Comparison of ENCODE assay signal across 8 mouse cellular contexts in the genomic region with DNA sequence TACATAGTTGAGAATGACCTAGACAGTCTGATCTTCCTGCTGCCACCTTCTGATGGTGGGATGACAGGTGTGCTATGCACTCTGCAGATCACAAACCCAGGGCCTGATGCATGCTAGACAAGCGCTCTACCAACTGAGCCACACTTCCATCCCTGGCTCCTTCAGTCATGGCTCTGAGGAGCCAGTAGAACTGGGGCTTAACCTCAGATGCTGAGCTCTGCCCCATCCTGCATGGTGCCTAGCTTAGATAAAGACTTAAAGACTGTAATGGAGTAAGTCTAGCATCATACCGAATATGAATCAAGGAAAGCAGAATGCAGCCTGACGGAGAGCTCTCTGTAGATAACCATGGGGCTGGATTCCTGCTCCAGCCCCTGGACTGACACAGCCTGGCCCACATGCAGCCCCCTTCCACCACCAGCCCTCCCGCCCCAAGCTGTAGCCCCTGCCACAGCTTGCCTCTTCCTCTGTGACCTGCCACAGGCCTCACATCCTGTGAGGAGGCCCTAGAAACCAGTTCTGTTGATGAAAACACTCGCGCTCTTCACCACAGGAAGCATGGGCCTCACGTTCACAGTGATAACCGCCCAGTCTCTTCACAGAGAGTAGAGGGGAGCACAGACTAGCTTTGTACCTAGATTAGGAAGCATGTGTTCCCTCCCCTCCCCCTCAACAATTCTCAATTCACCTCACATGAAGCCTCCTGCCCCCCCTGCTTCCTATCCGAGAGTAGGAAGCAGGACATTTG. TPM values are rescaled to one million over a fixed set of nuclear protein-coding genes. Genes with fewer than 3 reads are reported as not detected.
DNase-seq lines count a peak whose midpoint lies in the region; ATAC-seq lines count a peak whose summit lies in the region.

No protein-coding gene starts in this region.

- no peaks in the 10 kb centered on the region for H3K27me3 ChIP-seq in kidney, embryonic 16.5 days (ENCODE audit: insufficient read depth, low read length)
- H3K27me3 ChIP-seq in heart, embryonic 16.5 days (ENCODE audit: control insufficient read depth, insufficient read depth, low read length): no peaks in the 10 kb centered on the region
- no peaks in the 10 kb centered on the region for H3K27me3 ChIP-seq in forebrain, embryonic 15.5 days

- no peaks in the 10 kb centered on the region for H3K9me3 ChIP-seq in kidney, embryonic 16.5 days (ENCODE audit: low read length)
- H3K9me3 ChIP-seq in heart, embryonic 16.5 days (replicated peaks; ENCODE audit: control insufficient read depth, low read length): no peaks in the 10 kb centered on the region
- no peaks in the 10 kb centered on the region for H3K9me3 ChIP-seq in forebrain, embryonic 15.5 days

- no peak overlapping the region for H3K4me2 ChIP-seq in kidney, embryonic 16.5 days (replicated peaks; ENCODE audit: low read depth, low read length)
- H3K4me2 ChIP-seq in heart, embryonic 16.5 days (ENCODE audit: low read depth, low read length): no peak overlapping the region
- H3K4me2 ChIP-seq in forebrain, embryonic 15.5 days (replicated peaks): no peak overlapping the region

- WGBS in kidney, embryonic 16.5 days: 72% methylated on average over 9 of the region's 9 CpGs
- WGBS in heart, embryonic 16.5 days: 37% methylated on average over 9 of the region's 9 CpGs
- WGBS in forebrain, embryonic 15.5 days: 78% methylated on average over 9 of the region's 9 CpGs

- no peak for DNase-seq in kidney, adult 8-10 months
- DNase-seq in lung, postnatal 25 days (ENCODE audit: low spot score): peak; percentile 66
- peak; percentile 91 for DNase-seq in thymus, postnatal 0 days (ENCODE audit: low spot score)
- DNase-seq in ovary, postnatal 36 days (ENCODE audit: low spot score): no peak
- DNase-seq in ovary, adult 18-20 months (ENCODE audit: low spot score): no peak

- no peak for ATAC-seq in kidney, embryonic 16.5 days (ENCODE audit: low FRiP score, low TSS enrichment)
- peak; percentile 88 for ATAC-seq in heart, embryonic 16.5 days (replicated peaks; ENCODE audit: extremely low read depth, insufficient read depth, low FRiP score)
- ATAC-seq in forebrain, embryonic 15.5 days (replicated peaks): no peak

- H3K9ac ChIP-seq in kidney, embryonic 16.5 days (replicated peaks; ENCODE audit: low read length): no peak overlapping the region
- no peak overlapping the region for H3K9ac ChIP-seq in heart, embryonic 16.5 days (ENCODE audit: low read length)
- H3K9ac ChIP-seq in forebrain, embryonic 15.5 days (replicated peaks): no peak overlapping the region

- H3K27ac ChIP-seq in kidney, embryonic 16.5 days (ENCODE audit: low read length): peak overlapping the region; percentile 57
- peak overlapping the region; percentile 79 for H3K27ac ChIP-seq in heart, embryonic 16.5 days (ENCODE audit: low read length)
- no peak overlapping the region for H3K27ac ChIP-seq in forebrain, embryonic 15.5 days (replicated peaks)

- H3K36me3 ChIP-seq in kidney, embryonic 16.5 days (ENCODE audit: insufficient read depth, low read length): no peaks in the 10 kb centered on the region
- H3K36me3 ChIP-seq in heart, embryonic 16.5 days (ENCODE audit: control insufficient read depth, insufficient read depth): no peaks in the 10 kb centered on the region
- no peaks in the 10 kb centered on the region for H3K36me3 ChIP-seq in forebrain, embryonic 15.5 days

- no peaks in the 10 kb centered on the region for H3K4me1 ChIP-seq in kidney, embryonic 16.5 days (ENCODE audit: insufficient read depth, low read length)
- H3K4me1 ChIP-seq in heart, embryonic 16.5 days (ENCODE audit: control insufficient read depth, insufficient read depth, low read length): peaks cover 10% of the 10 kb centered on the region
- H3K4me1 ChIP-seq in forebrain, embryonic 15.5 days: no peaks in the 10 kb centered on the region

- H3K4me3 ChIP-seq in kidney, embryonic 16.5 days (ENCODE audit: low read length): no peak overlapping the region
- H3K4me3 ChIP-seq in heart, embryonic 16.5 days (ENCODE audit: low read length): no peak overlapping the region
- no peak overlapping the region for H3K4me3 ChIP-seq in forebrain, embryonic 15.5 days

RNA-seq across cellular contexts. Expression of gene Zfp831, which starts 41.2 kb away (rescaled TPM):
- 0.02 TPM in 1 of 2 replicates, not detected in the other for polyA plus RNA-seq in kidney, embryonic 16.5 days (2015; fragmentation: Nextera tagmentation; extraction: Ambion mirVana)
- 0.01 and 0.04 TPM in 2 replicates for polyA plus RNA-seq in heart, embryonic 16.5 days (2015; fragmentation: Nextera tagmentation; extraction: Ambion mirVana)
- 0.22 and 0.35 TPM in 2 replicates for polyA plus RNA-seq in thymus, postnatal 0 days (2015; fragmentation: Nextera tagmentation; extraction: Ambion mirVana)
- not detected in 2 replicates for polyA plus RNA-seq in forebrain, embryonic 15.5 days (2015; fragmentation: Nextera tagmentation; extraction: Ambion mirVana)

Comparison
In these comparisons a context has a peak if more than half of its experiments do, and no peak if none do; other contexts are left out.
1. DNase-seq: peak in lung, postnatal 25 days (single experiment) and thymus, postnatal 0 days (single experiment); none in kidney, adult 8-10 months (0 of 2), ovary, postnatal 36 days (single experiment) and ovary, adult 18-20 months (single experiment).